Mouse (Mus musculus) MEL (cell line): ENCODE results near the gene Fuz.

ENCODE experiments used
- BHLHE40 ChIP-seq: IDR thresholded peaks from 2 replicates; pipeline ENCODE4 v1.6.1; 2012; ENCODE audit warnings: low read depth, mild to moderate bottlenecking, inconsistent platforms, low read length, improper control_type of control experiment, borderline replicate concordance
- CTCF ChIP-seq, 3 experiments: IDR thresholded peaks in 2 of 3; conservative IDR thresholded peaks in 1 of 3; 2 replicates each; pipeline ENCODE4 v1.5.1; 2011 to 2012; ENCODE audit warnings: low read length in 3 of 3, low read depth in 2 of 3, mild to moderate bottlenecking in 2 of 3, improper control_type of control experiment in 1 of 3, inconsistent platforms in 1 of 3, mixed read lengths in 1 of 3, moderate library complexity in 1 of 3; ENCODE audit not compliant: control insufficient read depth in 1 of 3, insufficient read depth in 1 of 3, poor library complexity in 1 of 3, severe bottlenecking in 1 of 3
- ELF1 ChIP-seq: IDR thresholded peaks from 2 replicates; pipeline ENCODE4 v1.6.1; 2014; ENCODE audit warnings: low read depth, mild to moderate bottlenecking, inconsistent platforms, low read length, improper control_type of control experiment, moderate library complexity
- EP300 ChIP-seq, 2 experiments: IDR thresholded peaks; 2 replicates each; pipeline ENCODE4 v1.6.1; 2011; ENCODE audit warnings: improper control_type of control experiment in 2 of 2, low read length in 2 of 2, low read depth in 1 of 2, mild to moderate bottlenecking in 1 of 2
- POLR2A ChIP-seq, 2 experiments: IDR thresholded peaks; 2 replicates each; pipeline ENCODE4 v1.6.1; 2011 to 2012; ENCODE audit warnings: low read length in 2 of 2, mild to moderate bottlenecking in 2 of 2, control low read depth in 1 of 2, improper control_type of control experiment in 1 of 2, low read depth in 1 of 2, moderate library complexity in 1 of 2; ENCODE audit not compliant: control insufficient read depth in 1 of 2, insufficient read depth in 1 of 2, poor library complexity in 1 of 2
- POLR2AphosphoS5 ChIP-seq: IDR thresholded peaks from 2 replicates; pipeline ENCODE4 v1.6.1; 2012; ENCODE audit warnings: low read depth, borderline replicate concordance, mild to moderate bottlenecking, inconsistent platforms, low read length, moderate library complexity, mixed read lengths
- SMC3 ChIP-seq: IDR thresholded peaks from 2 replicates; pipeline ENCODE4 v1.6.1; 2011; ENCODE audit warnings: low read depth, low read length, improper control_type of control experiment

- TF ChIP-seq POLR2A (IDR thresholded peaks at IDR 0.05; ENCODE audit: control insufficient read depth in 1 of 2, insufficient read depth in 1 of 2, low read depth in 1 of 2, low read length in 2 of 2, poor library complexity in 1 of 2) (no peak), BHLHE40 (no peak), EP300 (IDR thresholded peaks at IDR 0.05; ENCODE audit: low read depth in 1 of 2, low read length in 2 of 2) (no peak), CTCF (IDR thresholded peaks at IDR 0.05 in 2 of 3, conservative IDR thresholded peaks at IDR 0.05 in 1 of 3; ENCODE audit: control insufficient read depth in 1 of 3, insufficient read depth in 1 of 3, low read depth in 2 of 3, low read length in 3 of 3, poor library complexity in 1 of 3, severe bottlenecking in 1 of 3) (no peak), POLR2AphosphoS5 (no peak), ELF1 (no peak), SMC3 (no peak)
These were observed 18.5 kb downstream of the Fuz start for GRCm38 (mm10) chr7:44914396-44914795.
